Mouse (Mus musculus) cerebellum, adult 2 months (tissue): ENCODE measurements at regions not wholly inside any gene's neighbourhood (a gene's known extent, or its start where the extent isn't known, plus 50 kb on each side); places are given as distances from the start of the nearest gene placed in this dataset.

Source experiments
- CTCF ChIP-seq: fragments of 200-500 bp; IDR thresholded peaks from 2 replicates; pipeline ENCODE4 v1.5.1; 2011; ENCODE audit warnings: low read depth, mild to moderate bottlenecking, control low read depth, low read length, moderate library complexity, borderline replicate concordance; ENCODE audit not compliant: insufficient read depth
- POLR2A ChIP-seq: fragments of 200-500 bp; IDR thresholded peaks from 2 replicates; pipeline ENCODE4 v1.6.1; 2011; ENCODE audit warnings: low read length, control low read depth, borderline replicate concordance; ENCODE audit not compliant: insufficient read depth

DNA sequence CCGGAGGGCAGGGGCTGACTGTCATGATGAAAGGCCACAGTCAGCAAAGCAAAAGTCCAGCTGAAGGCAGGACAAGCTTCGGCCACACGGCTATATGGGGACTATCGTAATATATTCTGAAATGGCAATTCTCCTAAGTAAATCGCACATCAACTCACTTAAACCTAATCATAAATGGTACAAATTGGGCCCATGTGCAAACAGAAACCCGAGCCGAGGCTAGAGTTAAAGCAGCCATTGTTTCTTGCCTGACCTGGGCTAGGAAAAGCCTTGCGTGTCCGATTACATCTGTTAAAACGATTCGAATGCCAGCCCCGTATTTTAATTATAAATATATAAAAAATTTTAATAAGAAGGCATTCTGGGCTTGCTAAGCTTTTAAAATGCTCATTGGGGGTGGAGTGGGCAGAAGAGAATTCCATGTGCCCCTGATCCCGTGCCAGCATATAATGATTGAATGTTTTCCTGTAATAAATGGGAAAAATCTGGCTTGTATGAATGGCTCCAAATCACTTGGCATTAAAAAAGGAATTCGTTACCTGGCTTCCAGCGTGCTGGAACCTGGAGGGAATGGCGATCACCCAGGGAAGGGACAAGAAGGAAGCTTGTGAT, 552.7 kb upstream of the Mgmt start:
- TF ChIP-seq CTCF = no peak
- no peak for TF ChIP-seq POLR2A
